Mouse (Mus musculus) spleen, postnatal 10 days (tissue): ENCODE measurements around the gene Gpn2.

Source experiments
- DNase-seq, 2 experiments: peaks; one replicate each; pipeline ENCODE4 v3.0.0; 2021 to 2022; ENCODE audit warnings: low spot score in 2 of 2

Gene Gpn2

GRCm38 (mm10) chr4:133592570-133592969 is 8.4 kb downstream of the Gpn2 start:
- DNase-seq: peak; percentile 60 to 74

- DNase-seq: no peak
Measured at GRCm38 (mm10) chr4:133595538-133595937, 11.4 kb downstream of the Gpn2 start.

DNA sequence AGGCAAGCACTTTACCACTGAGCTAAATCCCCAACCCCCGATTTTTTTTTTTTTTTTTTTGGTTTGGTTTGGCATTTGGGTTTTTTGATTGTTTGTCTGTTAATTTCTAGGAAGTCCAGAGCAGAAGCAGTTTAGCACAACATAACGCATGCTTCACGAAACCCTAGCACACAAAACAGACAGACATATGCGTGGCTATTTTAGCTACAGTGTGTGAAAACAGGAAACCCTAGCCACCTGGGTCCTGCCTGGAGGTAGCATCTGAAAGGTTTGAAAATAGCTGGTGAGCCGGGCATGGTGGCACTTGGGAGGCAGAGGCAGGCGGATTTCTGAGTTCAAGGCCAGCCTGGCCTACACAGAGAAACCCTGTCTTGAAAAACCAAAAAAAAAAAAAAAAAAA is 11.9 kb downstream of the Gpn2 start:
- DNase-seq: no peak

- DNase-seq: no peak
Measured at GRCm38 (mm10) chr4:133598616-133599015, 14.5 kb downstream of the Gpn2 start.

DNA sequence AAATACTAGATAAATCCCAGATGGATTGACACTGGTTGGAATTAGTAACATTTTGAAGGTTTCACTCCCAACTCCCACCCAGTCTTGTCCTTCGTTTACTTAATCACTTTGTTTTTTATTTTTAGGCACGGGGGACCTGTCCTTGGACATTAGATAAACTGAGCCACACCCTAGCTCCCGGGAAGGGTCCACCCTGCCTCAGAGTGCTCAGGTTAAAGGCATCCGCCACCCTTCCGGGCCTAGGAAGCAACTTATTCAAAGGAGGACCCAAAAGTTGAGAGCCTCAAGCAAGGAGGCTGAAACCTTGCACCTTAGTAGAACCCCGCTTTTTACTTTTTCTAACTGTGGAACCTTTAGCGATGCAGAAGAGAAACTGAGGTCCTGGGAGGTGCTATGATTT is 15.0 kb downstream of the Gpn2 start:
- DNase-seq: no peak

GRCm38 (mm10) chr4:133599571-133600073 is 15.5 kb downstream of the Gpn2 start:
- DNase-seq: peak; percentile 69 to 87

DNA sequence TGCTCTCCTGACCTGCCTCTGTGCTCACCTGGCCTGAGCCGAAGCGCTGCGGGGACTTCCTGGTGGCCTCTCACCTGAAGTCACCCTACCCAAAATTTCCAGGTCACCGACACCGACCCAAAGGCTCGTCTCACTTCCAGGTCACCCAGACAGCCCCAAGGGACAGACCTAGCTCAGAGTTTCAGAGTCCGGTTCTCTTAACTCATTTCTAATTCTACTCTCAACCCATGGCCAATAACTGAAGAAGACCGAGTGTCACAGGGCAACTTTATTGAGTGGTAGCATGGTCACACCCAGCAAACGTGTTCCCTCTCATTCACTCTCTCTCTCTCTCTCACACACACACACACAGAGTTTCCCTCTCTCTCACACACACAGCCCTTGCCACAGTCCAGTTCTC is 16.1 kb downstream of the Gpn2 start:
- no peak for DNase-seq

GRCm38 (mm10) chr4:133601721-133602218 is 17.6 kb downstream of the Gpn2 start, which contains the start of gene Sfn:
Sfn (minus strand) TSS chr4:133602168.
- peak; percentile 57 to 79 for DNase-seq

- no peak for DNase-seq
Measured at GRCm38 (mm10) chr4:133603056-133603455, 18.9 kb downstream of the Gpn2 start.

GRCm38 (mm10) chr4:133604175-133604574 is 20.0 kb downstream of the Gpn2 start:
- no peak for DNase-seq

DNA sequence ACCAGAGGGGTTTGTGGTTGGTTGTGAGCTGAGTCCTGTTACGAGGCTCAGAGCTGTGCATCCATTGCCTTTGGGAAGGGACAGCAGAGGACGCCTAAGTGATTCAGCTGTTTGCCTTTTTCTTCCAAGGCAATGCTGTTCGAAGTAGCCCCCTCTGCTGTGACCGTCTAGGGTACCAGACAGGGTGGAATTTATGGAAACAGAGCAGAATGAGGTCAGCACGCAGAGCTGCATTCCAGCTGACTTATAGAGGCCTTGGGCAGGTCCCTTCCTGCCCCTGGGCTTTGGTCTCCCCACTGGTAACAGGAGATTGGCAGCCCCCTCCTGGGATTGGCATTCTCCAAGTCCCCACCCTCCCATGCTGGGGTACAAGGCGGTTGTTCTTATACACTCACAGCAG is 20.7 kb downstream of the Gpn2 start:
- DNase-seq: no peak

DNA sequence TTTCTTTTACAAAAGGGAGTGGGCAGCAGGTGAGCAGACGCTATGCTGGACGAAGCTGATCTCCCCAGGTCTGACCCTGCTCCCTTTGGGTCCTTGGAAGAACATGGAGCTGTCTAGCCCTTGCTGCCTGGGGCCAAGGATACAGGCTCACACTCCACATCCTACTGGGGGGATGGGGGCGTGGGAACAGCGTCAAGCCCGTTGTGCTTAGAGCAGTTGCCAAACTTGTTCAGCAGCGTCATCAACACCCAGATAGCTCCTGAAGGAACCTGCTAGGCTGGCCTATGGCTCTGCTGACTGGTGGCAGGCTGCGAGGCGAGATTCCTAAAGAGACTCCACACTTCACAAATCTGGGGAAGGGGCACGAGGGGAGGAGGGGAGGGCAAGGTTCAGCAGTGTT is 21.2 kb downstream of the Gpn2 start:
- no peak for DNase-seq

DNA sequence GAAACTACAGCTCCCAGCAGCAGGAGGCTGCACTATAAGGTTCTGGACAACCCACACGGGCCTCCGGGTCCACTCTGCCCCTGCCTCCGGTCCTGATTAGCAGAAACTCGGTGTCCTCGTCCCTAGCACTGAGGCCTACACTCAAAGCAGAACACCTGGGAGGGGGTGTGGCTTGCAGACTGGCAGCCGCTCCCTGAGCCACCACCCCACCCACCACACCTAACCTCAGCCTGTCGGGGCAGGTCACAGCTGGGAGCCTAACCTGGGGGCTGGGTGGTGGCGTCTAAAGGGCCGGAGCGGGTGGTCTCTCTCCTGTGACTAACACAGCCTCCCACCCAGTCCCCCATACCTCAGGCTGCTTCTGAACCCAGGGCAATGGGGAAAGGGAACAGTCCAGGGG is 23.1 kb downstream of the Gpn2 start:
- DNase-seq: no peak

- DNase-seq: peak; percentile 84 to 94
Measured at GRCm38 (mm10) chr4:133609719-133610118, 25.6 kb downstream of the Gpn2 start.

DNA sequence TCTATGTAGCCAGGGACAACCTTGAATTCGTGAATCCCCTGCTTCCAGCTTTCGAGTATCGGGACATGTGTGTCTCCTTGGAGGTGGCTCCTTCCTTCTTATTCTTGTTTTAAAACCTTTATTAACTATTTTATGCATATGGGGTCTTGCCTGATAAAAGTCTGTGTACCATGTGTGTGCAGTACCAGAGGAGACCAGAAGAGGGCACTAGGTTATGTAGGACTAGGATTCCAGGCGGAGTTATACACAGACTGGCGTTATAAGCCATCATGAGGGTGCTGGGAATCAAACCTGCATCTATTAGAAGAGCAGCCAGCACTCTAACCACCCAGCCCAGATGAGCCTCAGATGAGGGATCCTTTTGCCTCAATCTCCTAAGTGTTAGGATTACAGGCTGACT is 27.7 kb downstream of the Gpn2 start:
- no peak for DNase-seq

- DNase-seq: no peak
Measured at GRCm38 (mm10) chr4:133612416-133612815, 28.3 kb downstream of the Gpn2 start.

DNA sequence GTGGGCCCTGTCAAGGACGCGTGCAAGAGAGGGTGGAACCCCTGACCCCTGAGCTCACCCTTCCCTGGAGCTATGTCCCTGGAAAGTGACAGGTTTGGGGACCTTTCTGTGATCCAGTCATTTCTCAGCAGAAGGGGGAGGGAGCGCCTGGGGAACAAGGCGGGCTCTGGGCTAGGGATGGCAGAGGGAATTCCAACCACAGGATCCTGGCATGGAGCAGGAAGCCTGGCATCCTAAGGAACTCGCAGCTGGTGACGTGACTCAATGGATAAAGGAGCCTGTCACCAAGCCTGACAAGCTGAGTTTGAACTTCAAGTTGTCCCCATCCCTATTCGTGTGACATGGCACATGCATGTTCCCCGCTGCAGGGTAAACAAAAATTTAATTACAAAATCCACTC is 28.9 kb downstream of the Gpn2 start:
- no peak for DNase-seq

- DNase-seq: no peak
Measured at GRCm38 (mm10) chr4:133613867-133614266, 29.7 kb downstream of the Gpn2 start.

DNA sequence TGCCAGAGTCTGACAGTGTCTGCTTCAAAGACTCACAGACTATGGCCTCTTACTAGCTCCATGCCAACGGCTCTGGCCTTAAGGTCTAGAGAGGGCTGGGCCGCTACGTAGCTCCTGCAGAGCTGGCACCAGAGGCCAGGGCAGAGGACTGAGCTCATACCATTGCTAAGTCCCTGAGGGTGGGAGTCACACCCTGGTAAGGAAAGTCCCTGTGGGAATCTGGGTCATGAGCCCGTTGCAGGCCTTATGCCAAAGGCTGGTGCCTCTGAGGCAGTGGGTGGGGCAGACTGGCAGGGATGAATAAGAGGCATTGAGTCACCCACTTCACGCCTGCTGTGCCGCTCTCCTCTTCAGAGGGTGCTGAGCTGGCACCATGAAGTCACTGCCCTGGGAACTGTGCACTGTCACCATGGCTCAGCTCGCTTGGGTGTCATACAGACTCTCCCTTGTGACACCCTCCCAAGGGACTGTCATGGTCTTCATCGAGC is 30.2 kb downstream of the Gpn2 start:
- no peak for DNase-seq

DNA sequence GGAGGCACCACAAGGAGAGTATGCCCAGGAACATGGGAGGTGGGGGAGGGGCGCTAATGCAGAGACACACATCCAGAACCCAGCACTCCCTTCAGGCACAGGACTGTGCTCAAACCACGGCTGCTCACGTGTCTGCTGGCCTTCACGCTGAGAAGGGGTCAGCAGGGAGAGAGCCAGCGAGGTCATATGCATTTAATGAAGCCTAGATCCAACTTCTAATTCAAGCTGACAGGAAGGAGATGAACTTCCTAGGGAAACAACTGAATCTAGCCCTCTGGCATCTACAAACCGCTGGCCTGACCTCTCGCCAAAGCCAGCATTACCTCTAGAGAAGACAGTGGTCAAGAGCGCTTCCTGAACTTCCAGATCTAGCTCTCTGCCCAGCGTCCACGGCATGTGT is 31.3 kb downstream of the Gpn2 start:
- DNase-seq: no peak

DNA sequence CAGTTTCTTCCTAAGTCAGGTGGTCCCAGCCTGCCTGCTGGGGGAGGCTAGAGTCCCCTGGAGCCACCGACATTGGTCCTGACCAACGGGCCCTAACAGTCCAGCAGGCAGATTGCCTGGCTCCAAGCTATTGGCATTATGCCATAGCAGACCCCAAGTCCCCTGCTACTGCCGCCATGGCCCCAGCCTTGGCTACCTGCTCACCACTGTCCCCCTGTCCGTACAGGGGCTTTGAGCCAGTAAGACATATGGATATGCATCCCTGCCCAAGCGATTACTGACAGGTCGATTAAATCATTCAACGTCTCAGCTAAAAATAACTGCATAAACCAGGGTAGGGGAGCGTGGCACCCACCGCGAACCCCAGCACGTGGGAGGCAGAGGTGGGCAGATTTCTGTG is 33.8 kb downstream of the Gpn2 start:
- no peak for DNase-seq

- DNase-seq: peak in 1 of 2 experiments; percentile 25
Measured at GRCm38 (mm10) chr4:133619473-133620136, 35.4 kb downstream of the Gpn2 start.

DNA sequence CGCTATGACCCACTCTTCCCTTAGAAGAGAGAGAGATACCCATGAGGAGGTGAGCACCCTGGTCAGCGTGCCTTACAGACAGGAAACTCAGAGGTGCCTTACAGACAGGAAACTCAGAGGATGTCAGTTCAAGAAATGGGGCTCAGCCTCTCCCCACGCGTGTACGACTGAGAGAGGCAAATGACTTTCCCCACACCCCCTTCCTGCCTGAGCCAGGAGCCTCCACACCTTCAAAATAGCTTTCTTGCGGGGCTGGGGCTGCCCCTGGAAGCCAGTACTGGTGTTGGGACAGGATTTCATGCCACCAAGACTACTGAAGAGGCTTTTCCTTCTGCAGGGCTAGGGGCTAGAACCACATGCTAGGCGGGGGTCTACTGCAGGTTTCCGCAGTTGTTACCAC is 36.5 kb downstream of the Gpn2 start:
- DNase-seq: peak in 1 of 2 experiments; percentile 31
